Mouse (Mus musculus) limb, embryonic 10.5 days (tissue): ENCODE data around the gene Amn. TPM values are rescaled to one million over a fixed set of nuclear protein-coding genes. Genes with fewer than 3 reads are reported as not detected.
A peak's percentile ranks its signal among the peaks of the same experiment; 100 is the strongest.

Experiments
- DNase-seq: peaks from one replicate; pipeline ENCODE4 v3.0.0-alpha.2; 2017; ENCODE audit warnings: low spot score
- H3K27ac ChIP-seq: fragments of 300-500 bp; sonication (generic); 2 replicates; pipeline ENCODE4 v1.5.1; 2016; ENCODE audit warnings: mild to moderate bottlenecking
- H3K27me3 ChIP-seq: fragments of 300-500 bp; sonication (generic); 2 replicates; pipeline ENCODE4 v1.6.1; 2016; ENCODE audit warnings: low read depth, mild to moderate bottlenecking; ENCODE audit not compliant: poor library complexity, severe bottlenecking
- H3K36me3 ChIP-seq: fragments of 300-500 bp; sonication (generic); 2 replicates; pipeline ENCODE4 v1.6.1; 2016; ENCODE audit warnings: mild to moderate bottlenecking, moderate library complexity
- H3K4me1 ChIP-seq: fragments of 300-500 bp; sonication (generic); 2 replicates; pipeline ENCODE4 v1.6.1; 2016
- H3K4me3 ChIP-seq: fragments of 300-500 bp; sonication (generic); 2 replicates; pipeline ENCODE4 v1.5.1; 2016; ENCODE audit warnings: mild to moderate bottlenecking, moderate library complexity
- H3K9me3 ChIP-seq: fragments of 300-500 bp; sonication (generic); replicated peaks from 2 replicates; pipeline ENCODE4 v1.6.1; 2016; ENCODE audit warnings: mild to moderate bottlenecking
- WGBS: fragments of 180-500 bp; shearing (Covaris S2); methylation state at CpG from one replicate; pipeline ENCODE4 v1.1.7; 2016; 5-methylcytosine and 5-hydroxymethylcytosine counted together
- polyA plus RNA-seq: library from polyadenylated mRNA; unstranded; fragments of >200 nt; fragmentation: Nextera tagmentation; extraction: Ambion mirVana; gene quantifications from 2 replicates; pipeline ENCODE4 v1.2.1, GENCODE M21; 2016

Amn gene
- polyA plus RNA-seq, 1 experiment from 2014 or later, result 0.33 TPM

GRCm38 (mm10) chr12:111309256-111309655, 38.4 kb downstream of the Amn start:
- no peak overlapping the region for H3K4me3 ChIP-seq
- H3K4me1 ChIP-seq, result no peaks in the 10 kb centered on the region
- no peak overlapping the region for H3K27ac ChIP-seq
- WGBS, result 86% methylated on average over 12 of the region's 12 CpGs
- peaks cover 97% of the 10 kb centered on the region for H3K36me3 ChIP-seq
- DNase-seq, result no peak
- no peaks in the 10 kb centered on the region for H3K27me3 ChIP-seq
- H3K9me3 ChIP-seq, result no peaks in the 10 kb centered on the region

GRCm38 (mm10) chr12:111309931-111310330, 39.0 kb downstream of the Amn start:
- 85% methylated on average over 14 of the region's 14 CpGs for WGBS
- DNase-seq, result no peak
- Histone ChIP-seq H3K4me3 (no peak overlapping the region), H3K36me3 (peaks cover 97% of the 10 kb centered on the region), H3K4me1 (no peaks in the 10 kb centered on the region), H3K9me3 (no peaks in the 10 kb centered on the region), H3K27me3 (no peaks in the 10 kb centered on the region), H3K27ac (no peak overlapping the region)

- H3K9me3 ChIP-seq, result no peaks in the 10 kb centered on the region
- peaks cover 97% of the 10 kb centered on the region for H3K36me3 ChIP-seq
- 94% methylated on average over 10 of the region's 10 CpGs for WGBS
- DNase-seq, result no peak
- no peaks in the 10 kb centered on the region for H3K4me1 ChIP-seq
- H3K27me3 ChIP-seq, result no peaks in the 10 kb centered on the region
- H3K27ac ChIP-seq, result no peak overlapping the region
- H3K4me3 ChIP-seq, result no peak overlapping the region
Observed at GRCm38 (mm10) chr12:111311775-111312174, 40.9 kb downstream of the Amn start.

- 93% methylated on average over 7 of the region's 7 CpGs for WGBS
- Histone ChIP-seq H3K4me1 (no peaks in the 10 kb centered on the region), H3K9me3 (no peaks in the 10 kb centered on the region), H3K27me3 (no peaks in the 10 kb centered on the region), H3K27ac (no peak overlapping the region), H3K4me3 (no peak overlapping the region), H3K36me3 (peaks cover 100% of the 10 kb centered on the region)
- DNase-seq, result no peak
Observed at GRCm38 (mm10) chr12:111314273-111314672, 43.4 kb downstream of the Amn start.

GRCm38 (mm10) chr12:111317694-111318093, 46.8 kb downstream of the Amn start:
- Histone ChIP-seq H3K27me3 (no peaks in the 10 kb centered on the region), H3K4me1 (no peaks in the 10 kb centered on the region)
- 97% methylated on average over 9 of the region's 9 CpGs for WGBS

GRCm38 (mm10) chr12:111320549-111320948, 49.7 kb downstream of the Amn start:
- DNase-seq, result no peak
- H3K9me3 ChIP-seq, result no peaks in the 10 kb centered on the region
- peaks cover 100% of the 10 kb centered on the region for H3K36me3 ChIP-seq
- no peaks in the 10 kb centered on the region for H3K4me1 ChIP-seq
- WGBS, result 94% methylated on average over 12 of the region's 12 CpGs
- no peaks in the 10 kb centered on the region for H3K27me3 ChIP-seq
- H3K4me3 ChIP-seq, result no peak overlapping the region
- no peak overlapping the region for H3K27ac ChIP-seq

More at GRCm38 (mm10) chr12:111317694-111318093, 46.8 kb downstream of the Amn start:
- Histone ChIP-seq H3K9me3 (no peaks in the 10 kb centered on the region), H3K27ac (no peak overlapping the region), H3K4me3 (no peak overlapping the region), H3K36me3 (peaks cover 100% of the 10 kb centered on the region)
- no peak for DNase-seq

GRCm38 (mm10) chr12:111321832-111322231, 50.9 kb downstream of the Amn start:
- H3K9me3 ChIP-seq, result no peaks in the 10 kb centered on the region
- 94% methylated on average over 13 of the region's 13 CpGs for WGBS
- H3K4me1 ChIP-seq, result no peaks in the 10 kb centered on the region
- DNase-seq, result no peak
- peaks cover 100% of the 10 kb centered on the region for H3K36me3 ChIP-seq
- no peak overlapping the region for H3K4me3 ChIP-seq
- no peak overlapping the region for H3K27ac ChIP-seq
- H3K27me3 ChIP-seq, result no peaks in the 10 kb centered on the region

- no peaks in the 10 kb centered on the region for H3K4me1 ChIP-seq
- 0 out of 2 replicates have a peak overlapping the region, but pooled peaks have one; percentile 3 for H3K27ac ChIP-seq
- 80% methylated on average over 4 of the region's 4 CpGs for WGBS
- H3K36me3 ChIP-seq, result peaks cover 100% of the 10 kb centered on the region
- no peaks in the 10 kb centered on the region for H3K9me3 ChIP-seq
- H3K4me3 ChIP-seq, result no peak overlapping the region
- DNase-seq, result no peak
- H3K27me3 ChIP-seq, result no peaks in the 10 kb centered on the region
Observed at GRCm38 (mm10) chr12:111323423-111323822, 52.5 kb downstream of the Amn start.

- H3K4me3 ChIP-seq, result no peak overlapping the region
- no peak overlapping the region for H3K27ac ChIP-seq
- H3K36me3 ChIP-seq, result peaks cover 100% of the 10 kb centered on the region
- no peak for DNase-seq
- no peaks in the 10 kb centered on the region for H3K4me1 ChIP-seq
- WGBS, result 95% methylated on average over 21 of the region's 21 CpGs
- no peaks in the 10 kb centered on the region for H3K27me3 ChIP-seq
- no peaks in the 10 kb centered on the region for H3K9me3 ChIP-seq
Observed at GRCm38 (mm10) chr12:111324536-111324935, 53.6 kb downstream of the Amn start.

- H3K9me3 ChIP-seq, result no peaks in the 10 kb centered on the region
- no peak overlapping the region for H3K4me3 ChIP-seq
- H3K27ac ChIP-seq, result no peak overlapping the region
- H3K36me3 ChIP-seq, result peaks cover 100% of the 10 kb centered on the region
- no peak for DNase-seq
- no peaks in the 10 kb centered on the region for H3K27me3 ChIP-seq
- H3K4me1 ChIP-seq, result no peaks in the 10 kb centered on the region
- 95% methylated on average over 12 of the region's 12 CpGs for WGBS
Observed at GRCm38 (mm10) chr12:111324949-111325348, 54.1 kb downstream of the Amn start.

- Histone ChIP-seq H3K4me1 (no peaks in the 10 kb centered on the region), H3K4me3 (no peak overlapping the region), H3K27me3 (no peaks in the 10 kb centered on the region), H3K9me3 (no peaks in the 10 kb centered on the region), H3K27ac (no peak overlapping the region), H3K36me3 (peaks cover 100% of the 10 kb centered on the region)
- WGBS, result 94% methylated on average over 18 of the region's 18 CpGs
- no peak for DNase-seq
Observed at GRCm38 (mm10) chr12:111325744-111326424, 55.0 kb downstream of the Amn start.
